Mouse (Mus musculus) neural tube, embryonic 11.5 days (tissue): Measurements from ENCODE around the gene Rpl5. TPM values are rescaled to one million over a fixed set of nuclear protein-coding genes. Genes with fewer than 3 reads are reported as not detected.

Experiments used
- ATAC-seq: fragments of 200-750 bp; cut with Nextera tagmentation; 2 replicates; pipeline ENCODE4 v1.8.0; 2017; ENCODE audit warnings: moderate number of reproducible peaks, mild to moderate bottlenecking, moderate TSS enrichment, moderate library complexity; ENCODE audit not compliant: insufficient read depth, low FRiP score, low TSS enrichment
- DNase-seq: peaks from one replicate; pipeline ENCODE4 v3.0.0-alpha.2; 2015; ENCODE audit warnings: low spot score
- H3K27ac ChIP-seq: fragments of 300-500 bp; sonication (generic); 2 replicates; pipeline ENCODE4 v1.5.1; 2014; ENCODE audit warnings: low read depth, mild to moderate bottlenecking, low read length
- H3K27me3 ChIP-seq: fragments of 300-500 bp; sonication (generic); 2 replicates; pipeline ENCODE4 v1.6.1; 2014; ENCODE audit warnings: mild to moderate bottlenecking, low read length, mixed read lengths; ENCODE audit not compliant: control insufficient read depth, insufficient read depth
- H3K36me3 ChIP-seq: fragments of 300-500 bp; sonication (generic); 2 replicates; pipeline ENCODE4 v1.6.1; 2014; ENCODE audit warnings: mild to moderate bottlenecking, low read length, moderate library complexity, mixed read lengths; ENCODE audit not compliant: control insufficient read depth, insufficient read depth
- H3K4me1 ChIP-seq: fragments of 300-500 bp; sonication (generic); 2 replicates; pipeline ENCODE4 v1.6.1; 2014; ENCODE audit warnings: low read length, mixed read lengths; ENCODE audit not compliant: control insufficient read depth, insufficient read depth
- H3K4me2 ChIP-seq: fragments of 300-500 bp; sonication (generic); 2 replicates; pipeline ENCODE4 v1.6.1; 2014; ENCODE audit warnings: low read depth, mild to moderate bottlenecking, moderate library complexity
- H3K4me3 ChIP-seq: fragments of 300-500 bp; sonication (generic); 2 replicates; pipeline ENCODE4 v1.5.1; 2014; ENCODE audit warnings: low read depth, low read length
- H3K9ac ChIP-seq: fragments of 300-500 bp; sonication (generic); 2 replicates; pipeline ENCODE4 v1.6.1; 2014; ENCODE audit warnings: mild to moderate bottlenecking, low read length
- H3K9me3 ChIP-seq: fragments of 300-500 bp; sonication (generic); 2 replicates; pipeline ENCODE4 v1.6.1; 2016; ENCODE audit warnings: low read length; ENCODE audit not compliant: control insufficient read depth
- WGBS: fragments of 180-500 bp; shearing (Covaris S2); extraction: QIAGEN DNeasy Blood & Tissue Kit; methylation state at CpG from one replicate; pipeline ENCODE4 v1.1.7; 2014; 5-methylcytosine and 5-hydroxymethylcytosine counted together
- polyA plus RNA-seq: library from polyadenylated mRNA; unstranded; fragments of >200 nt; fragmentation: Nextera tagmentation; extraction: Ambion mirVana; gene quantifications from 2 replicates; pipeline ENCODE4 v1.2.1, GENCODE M21; 2014

The Rpl5 gene
- polyA plus RNA-seq, 1 experiment from 2014 or later = 73.7 TPM

- 65% methylated on average over 5 of the region's 5 CpGs for WGBS
- no peaks in the 10 kb centered on the region for H3K9me3 ChIP-seq
- no peak overlapping the region for H3K4me3 ChIP-seq
- ATAC-seq (no peak), DNase-seq (no peak)
- H3K27ac ChIP-seq = no peak overlapping the region
- no peak overlapping the region for H3K4me2 ChIP-seq
- peaks cover 11% of the 10 kb centered on the region for H3K36me3 ChIP-seq
- H3K4me1 ChIP-seq = no peaks in the 10 kb centered on the region
- H3K27me3 ChIP-seq = no peaks in the 10 kb centered on the region
- H3K9ac ChIP-seq = no peak overlapping the region
Measured at GRCm38 (mm10) chr5:107910084-107910616, 9.8 kb downstream of the Rpl5 start.

GRCm38 (mm10) chr5:107911012-107911411 is 10.7 kb downstream of the Rpl5 start:
- Histone ChIP-seq H3K9me3 (no peaks in the 10 kb centered on the region), H3K4me2 (no peak overlapping the region), H3K4me3 (no peak overlapping the region), H3K27ac (no peak overlapping the region), H3K9ac (no peak overlapping the region), H3K27me3 (no peaks in the 10 kb centered on the region), H3K36me3 (peaks cover 7% of the 10 kb centered on the region), H3K4me1 (no peaks in the 10 kb centered on the region)
- WGBS = 92% methylated on average over 5 of the region's 5 CpGs
- no peak for ATAC-seq
- no peak for DNase-seq

GRCm38 (mm10) chr5:107915280-107915679 is 15.0 kb downstream of the Rpl5 start:
- H3K27me3 ChIP-seq = no peaks in the 10 kb centered on the region
- no peaks in the 10 kb centered on the region for H3K36me3 ChIP-seq
- H3K27ac ChIP-seq = no peak overlapping the region
- H3K9ac ChIP-seq = no peak overlapping the region
- WGBS = 40% methylated on average over 4 of the region's 4 CpGs
- ATAC-seq (peak; percentile 61; the same call in 1 of the 2 replicates), DNase-seq (no peak)
- H3K4me1 ChIP-seq = no peaks in the 10 kb centered on the region
- no peaks in the 10 kb centered on the region for H3K9me3 ChIP-seq
- H3K4me2 ChIP-seq = no peak overlapping the region
- no peak overlapping the region for H3K4me3 ChIP-seq

GRCm38 (mm10) chr5:107921400-107922252 is 21.3 kb downstream of the Rpl5 start:
- Histone ChIP-seq H3K9me3 (no peaks in the 10 kb centered on the region), H3K4me3 (no peak overlapping the region), H3K27ac (no peak overlapping the region), H3K4me1 (no peaks in the 10 kb centered on the region), H3K27me3 (no peaks in the 10 kb centered on the region), H3K36me3 (no peaks in the 10 kb centered on the region), H3K9ac (no peak overlapping the region), H3K4me2 (no peak overlapping the region)
- ATAC-seq (no peak; the same call in 1 of the 2 replicates), DNase-seq (peak; percentile 16)
- WGBS = 77% methylated on average over 2 of the region's 2 CpGs

- ATAC-seq = no peak
- H3K9me3 ChIP-seq = no peaks in the 10 kb centered on the region
- no peak overlapping the region for H3K27ac ChIP-seq
- H3K4me3 ChIP-seq = no peak overlapping the region
- no peaks in the 10 kb centered on the region for H3K36me3 ChIP-seq
- no peak overlapping the region for H3K4me2 ChIP-seq
- H3K9ac ChIP-seq = no peak overlapping the region
- no peak for DNase-seq
- WGBS = 90% methylated on average over 1 of the region's 1 CpGs
- H3K27me3 ChIP-seq = no peaks in the 10 kb centered on the region
- no peaks in the 10 kb centered on the region for H3K4me1 ChIP-seq
Measured at GRCm38 (mm10) chr5:107922836-107923235, 22.5 kb downstream of the Rpl5 start.

- 86% methylated on average over 8 of the region's 8 CpGs for WGBS
- no peaks in the 10 kb centered on the region for H3K9me3 ChIP-seq
- no peak overlapping the region for H3K4me3 ChIP-seq
- H3K27ac ChIP-seq = no peak overlapping the region
- H3K4me2 ChIP-seq = no peak overlapping the region
- no peaks in the 10 kb centered on the region for H3K27me3 ChIP-seq
- no peaks in the 10 kb centered on the region for H3K4me1 ChIP-seq
- H3K9ac ChIP-seq = no peak overlapping the region
- DNase-seq (no peak), ATAC-seq (no peak)
- H3K36me3 ChIP-seq = no peaks in the 10 kb centered on the region
Measured at GRCm38 (mm10) chr5:107924564-107924963, 24.3 kb downstream of the Rpl5 start.

GRCm38 (mm10) chr5:107926550-107927249 is 26.4 kb downstream of the Rpl5 start:
- DNase-seq = no peak
- WGBS = 87% methylated on average over 11 of the region's 11 CpGs
- H3K4me2 ChIP-seq = no peak overlapping the region
- H3K36me3 ChIP-seq = no peaks in the 10 kb centered on the region
- ATAC-seq = no peak
- H3K27me3 ChIP-seq = no peaks in the 10 kb centered on the region
- no peaks in the 10 kb centered on the region for H3K9me3 ChIP-seq
- H3K9ac ChIP-seq = no peak overlapping the region
- H3K27ac ChIP-seq = no peak overlapping the region
- no peak overlapping the region for H3K4me3 ChIP-seq
- H3K4me1 ChIP-seq = no peaks in the 10 kb centered on the region

- no peaks in the 10 kb centered on the region for H3K9me3 ChIP-seq
- H3K4me3 ChIP-seq = no peak overlapping the region
- DNase-seq (no peak), ATAC-seq (no peak)
- WGBS = 54% methylated on average over 2 of the region's 2 CpGs
- H3K4me2 ChIP-seq = no peak overlapping the region
- no peaks in the 10 kb centered on the region for H3K36me3 ChIP-seq
- H3K27me3 ChIP-seq = no peaks in the 10 kb centered on the region
- no peak overlapping the region for H3K27ac ChIP-seq
- no peaks in the 10 kb centered on the region for H3K4me1 ChIP-seq
- H3K9ac ChIP-seq = no peak overlapping the region
Measured at GRCm38 (mm10) chr5:107932556-107932955, 32.3 kb downstream of the Rpl5 start.
